Mouse (Mus musculus): ENCODE results near the gene Spout1. TPM values are rescaled to one million over a fixed set of nuclear protein-coding genes. Genes with fewer than 3 reads are reported as not detected.
A peak's percentile ranks its signal among the peaks of the same experiment; 100 is the strongest.
"Not testable (repeated sequence)": the region's sequence is repeated elsewhere in the genome, so short reads cannot be mapped to it uniquely, and the experiment has no call there.

The Spout1 gene
- polyA plus RNA-seq, 1 experiment from 2014 or later = 72.0 TPM

- no peaks in the 10 kb centered on the region for H3K9me3 ChIP-seq
- DNase-seq (ENCODE audit: low spot score) = no peak
- H3K36me3 ChIP-seq = no peaks in the 10 kb centered on the region
- no peaks in the 10 kb centered on the region for H3K27me3 ChIP-seq (ENCODE audit: insufficient read depth, poor library complexity, severe bottlenecking)
- H3K4me3 ChIP-seq = 0 out of 2 replicates have a peak overlapping the region, but pooled peaks have one; percentile 15
- 50% methylated on average over 5 of the region's 5 CpGs for WGBS
- peaks cover 26% of the 10 kb centered on the region for H3K4me1 ChIP-seq
- H3K27ac ChIP-seq = no peak overlapping the region
Measured at GRCm38 (mm10) chr2:30200388-30200925, 22.2 kb upstream of the Spout1 start.

- H3K27me3 ChIP-seq (ENCODE audit: insufficient read depth, poor library complexity, severe bottlenecking) = no peaks in the 10 kb centered on the region
- 0 out of 2 replicates have a peak overlapping the region, but pooled peaks have one; percentile 15 for H3K4me3 ChIP-seq
- WGBS = 70% methylated on average over 1 of the region's 1 CpGs
- H3K27ac ChIP-seq = no peak overlapping the region
- H3K4me1 ChIP-seq = peaks cover 26% of the 10 kb centered on the region
- no peak for DNase-seq (ENCODE audit: low spot score)
- no peaks in the 10 kb centered on the region for H3K36me3 ChIP-seq
- H3K9me3 ChIP-seq = no peaks in the 10 kb centered on the region
Measured at GRCm38 (mm10) chr2:30199984-30200383, 21.7 kb upstream of the Spout1 start.

- Histone ChIP-seq H3K4me3 (no peak overlapping the region), H3K27me3 (ENCODE audit: insufficient read depth, poor library complexity, severe bottlenecking) (no peaks in the 10 kb centered on the region), H3K4me1 (peaks cover 20% of the 10 kb centered on the region), H3K36me3 (no peaks in the 10 kb centered on the region), H3K27ac (no peak overlapping the region), H3K9me3 (no peaks in the 10 kb centered on the region)
- WGBS = 65% methylated on average over 4 of the region's 4 CpGs
- no peak for DNase-seq (ENCODE audit: low spot score)
Measured at GRCm38 (mm10) chr2:30198021-30198420, 19.8 kb upstream of the Spout1 start.

- DNase-seq (ENCODE audit: low spot score) = no peak
- Histone ChIP-seq H3K4me3 (no peak overlapping the region), H3K9me3 (no peaks in the 10 kb centered on the region), H3K27me3 (ENCODE audit: insufficient read depth, poor library complexity, severe bottlenecking) (no peaks in the 10 kb centered on the region), H3K36me3 (peaks cover 22% of the 10 kb centered on the region), H3K27ac (no peak overlapping the region), H3K4me1 (peaks cover 7% of the 10 kb centered on the region)
- 74% methylated on average over 3 of the region's 3 CpGs for WGBS
Measured at GRCm38 (mm10) chr2:30194656-30195055, 16.4 kb upstream of the Spout1 start.

- Histone ChIP-seq H3K4me3 (no peak overlapping the region), H3K9me3 (no peaks in the 10 kb centered on the region), H3K27me3 (ENCODE audit: insufficient read depth, poor library complexity, severe bottlenecking) (no peaks in the 10 kb centered on the region), H3K36me3 (peaks cover 28% of the 10 kb centered on the region), H3K4me1 (peaks cover 4% of the 10 kb centered on the region; the same call in 1 of the 2 replicates), H3K27ac (no peak overlapping the region)
- WGBS = 88% methylated on average over 12 of the region's 12 CpGs
- DNase-seq (ENCODE audit: low spot score) = no peak
Measured at GRCm38 (mm10) chr2:30191790-30192580, 13.7 kb upstream of the Spout1 start.

- WGBS = 76% methylated on average over 3 of the region's 3 CpGs
- peaks cover 39% of the 10 kb centered on the region for H3K36me3 ChIP-seq
- no peak overlapping the region for H3K4me3 ChIP-seq
- peaks cover 17% of the 10 kb centered on the region for H3K4me1 ChIP-seq
- H3K27ac ChIP-seq = peak overlapping the region; percentile 0
- DNase-seq (ENCODE audit: low spot score) = no peak
- H3K9me3 ChIP-seq = 0 out of 2 replicates have a peak, but pooled peaks cover 4% of the 10 kb centered on the region
- H3K27me3 ChIP-seq (ENCODE audit: insufficient read depth, poor library complexity, severe bottlenecking) = no peaks in the 10 kb centered on the region
Measured at GRCm38 (mm10) chr2:30185681-30186080, 7.4 kb upstream of the Spout1 start.

- DNase-seq (ENCODE audit: low spot score) = peak; percentile 93
- 72% methylated on average over 6 of the region's 6 CpGs for WGBS
Measured at GRCm38 (mm10) chr2:30185276-30185675, 7.0 kb upstream of the Spout1 start.

GRCm38 (mm10) chr2:30183721-30184120 lies 5.5 kb upstream of the Spout1 start:
- H3K9me3 ChIP-seq = 0 out of 2 replicates have a peak, but pooled peaks cover 4% of the 10 kb centered on the region
- peaks cover 31% of the 10 kb centered on the region for H3K36me3 ChIP-seq
- 62% methylated on average over 3 of the region's 3 CpGs for WGBS
- H3K4me3 ChIP-seq = no peak overlapping the region
- no peak for DNase-seq (ENCODE audit: low spot score)
- no peak overlapping the region for H3K27ac ChIP-seq
- H3K27me3 ChIP-seq (ENCODE audit: insufficient read depth, poor library complexity, severe bottlenecking) = no peaks in the 10 kb centered on the region
- H3K4me1 ChIP-seq = peaks cover 17% of the 10 kb centered on the region

More at GRCm38 (mm10) chr2:30185276-30185675, 7.0 kb upstream of the Spout1 start:
- no peak overlapping the region; the same call in 1 of the 2 replicates for H3K4me3 ChIP-seq
- H3K27me3 ChIP-seq (ENCODE audit: insufficient read depth, poor library complexity, severe bottlenecking) = no peaks in the 10 kb centered on the region
- H3K36me3 ChIP-seq = peaks cover 36% of the 10 kb centered on the region
- peak overlapping the region; percentile 67 for H3K27ac ChIP-seq
- peaks cover 17% of the 10 kb centered on the region for H3K4me1 ChIP-seq
- H3K9me3 ChIP-seq = 0 out of 2 replicates have a peak, but pooled peaks cover 4% of the 10 kb centered on the region

- Histone ChIP-seq H3K27me3 (ENCODE audit: insufficient read depth, poor library complexity, severe bottlenecking) (no peaks in the 10 kb centered on the region), H3K36me3 (peaks cover 25% of the 10 kb centered on the region), H3K27ac (no peak overlapping the region), H3K4me1 (peaks cover 25% of the 10 kb centered on the region), H3K4me3 (no peak overlapping the region), H3K9me3 (0 out of 2 replicates have a peak, but pooled peaks cover 4% of the 10 kb centered on the region)
- 79% methylated on average over 2 of the region's 2 CpGs for WGBS
- DNase-seq (ENCODE audit: low spot score) = no peak
Measured at GRCm38 (mm10) chr2:30182424-30182823, 4.2 kb upstream of the Spout1 start.

- H3K27ac ChIP-seq; DNase-seq (ENCODE audit: low spot score); H3K27me3 ChIP-seq (ENCODE audit: insufficient read depth, poor library complexity, severe bottlenecking); H3K9me3 ChIP-seq: not testable (repeated sequence)
- Histone ChIP-seq H3K4me3 (peak overlapping the region; percentile 76), H3K4me1 (peaks cover 15% of the 10 kb centered on the region), H3K36me3 (peaks cover 36% of the 10 kb centered on the region)
- WGBS = 57% methylated on average over 7 of the region's 7 CpGs
Measured at GRCm38 (mm10) chr2:30178711-30179110, 452 bp upstream of the Spout1 start.

- no peak for DNase-seq (ENCODE audit: low spot score)
- Histone ChIP-seq H3K4me1 (peaks cover 31% of the 10 kb centered on the region), H3K4me3 (no peak overlapping the region), H3K27ac (no peak overlapping the region), H3K27me3 (ENCODE audit: insufficient read depth, poor library complexity, severe bottlenecking) (0 out of 2 replicates have a peak, but pooled peaks cover 4% of the 10 kb centered on the region), H3K36me3 (peaks cover 49% of the 10 kb centered on the region), H3K9me3 (no peaks in the 10 kb centered on the region)
- 100% methylated on average over 2 of the region's 2 CpGs for whole genome bisulfite sequencing
Measured at GRCm38 (mm10) chr2:30176561-30176960, 1.7 kb downstream of the Spout1 start.

GRCm38 (mm10) chr2:30175897-30176296 lies 2.4 kb downstream of the Spout1 start:
- Histone ChIP-seq H3K9me3 (no peaks in the 10 kb centered on the region), H3K4me1 (peaks cover 35% of the 10 kb centered on the region), H3K27ac (no peak overlapping the region), H3K36me3 (peaks cover 49% of the 10 kb centered on the region), H3K4me3 (no peak overlapping the region), H3K27me3 (ENCODE audit: insufficient read depth, poor library complexity, severe bottlenecking) (0 out of 2 replicates have a peak, but pooled peaks cover 4% of the 10 kb centered on the region)
- no peak for DNase-seq (ENCODE audit: low spot score)
- 74% methylated on average over 8 of the region's 8 CpGs for WGBS
